Mouse (Mus musculus): ENCODE data around the gene Vav3.
"Not testable (repeated sequence)": the region's sequence is repeated elsewhere in the genome, so short reads cannot be mapped to it uniquely, and the experiment has no call there.

Vav3 gene

GRCm38 (mm10) chr3:109444077-109444476, 103.6 kb downstream of the Vav3 start:
- DNase-seq (ENCODE audit: low read depth), result no peak

GRCm38 (mm10) chr3:109446903-109447302, 106.5 kb downstream of the Vav3 start:
- no peak for DNase-seq (ENCODE audit: low read depth)

GRCm38 (mm10) chr3:109448249-109448648, 107.8 kb downstream of the Vav3 start:
- DNase-seq (ENCODE audit: low read depth), result not testable (repeated sequence)

GRCm38 (mm10) chr3:109451966-109452365, 111.5 kb downstream of the Vav3 start:
- no peak for DNase-seq (ENCODE audit: low read depth)

- DNase-seq (ENCODE audit: low read depth), result no peak
Observed at GRCm38 (mm10) chr3:109454633-109455032, 114.2 kb downstream of the Vav3 start.

- no peak for DNase-seq (ENCODE audit: low read depth)
Observed at GRCm38 (mm10) chr3:109456340-109456739, 115.9 kb downstream of the Vav3 start.

GRCm38 (mm10) chr3:109463684-109464083, 123.2 kb downstream of the Vav3 start:
- DNase-seq (ENCODE audit: low read depth), result no peak

- DNase-seq (ENCODE audit: low read depth), result no peak
Observed at GRCm38 (mm10) chr3:109464600-109464999, 124.1 kb downstream of the Vav3 start.

- no peak for DNase-seq (ENCODE audit: low read depth)
Observed at GRCm38 (mm10) chr3:109466541-109466940, 126.1 kb downstream of the Vav3 start.

- DNase-seq (ENCODE audit: low read depth), result no peak
Observed at GRCm38 (mm10) chr3:109467288-109467687, 126.8 kb downstream of the Vav3 start.

GRCm38 (mm10) chr3:109469465-109469864, 129.0 kb downstream of the Vav3 start:
- peak; percentile 68 for DNase-seq (ENCODE audit: low read depth)

- DNase-seq (ENCODE audit: low read depth), result no peak
Observed at GRCm38 (mm10) chr3:109470651-109471255, 130.3 kb downstream of the Vav3 start.

GRCm38 (mm10) chr3:109476521-109476920, 136.1 kb downstream of the Vav3 start:
- no peak for DNase-seq (ENCODE audit: low read depth)

GRCm38 (mm10) chr3:109478297-109478696, 137.8 kb downstream of the Vav3 start:
- DNase-seq (ENCODE audit: low read depth), result no peak

- no peak for DNase-seq (ENCODE audit: low read depth)
Observed at GRCm38 (mm10) chr3:109480625-109481024, 140.2 kb downstream of the Vav3 start.

- DNase-seq (ENCODE audit: low read depth), result no peak
Observed at GRCm38 (mm10) chr3:109486786-109487185, 146.3 kb downstream of the Vav3 start.

GRCm38 (mm10) chr3:109487823-109488222, 147.4 kb downstream of the Vav3 start:
- no peak for DNase-seq (ENCODE audit: low read depth)

- DNase-seq (ENCODE audit: low read depth), result no peak
Observed at GRCm38 (mm10) chr3:109488750-109489171, 148.3 kb downstream of the Vav3 start.

GRCm38 (mm10) chr3:109490561-109491296, 150.3 kb downstream of the Vav3 start:
- DNase-seq (ENCODE audit: low read depth), result no peak

GRCm38 (mm10) chr3:109491568-109491967, 151.1 kb downstream of the Vav3 start:
- DNase-seq (ENCODE audit: low read depth), result peak; percentile 46

- no peak for DNase-seq (ENCODE audit: low read depth)
Observed at GRCm38 (mm10) chr3:109496461-109496860, 156.0 kb downstream of the Vav3 start.

GRCm38 (mm10) chr3:109497074-109497473, 156.6 kb downstream of the Vav3 start:
- DNase-seq (ENCODE audit: low read depth), result no peak

GRCm38 (mm10) chr3:109499861-109500456, 159.5 kb downstream of the Vav3 start:
- DNase-seq (ENCODE audit: low read depth), result no peak

All from fibroblast of lung, adult 2 months (primary cell).